20 mouse cellular contexts compared by ENCODE assay signal in genomic region chr11:85241226-85241625, GRCm38 (mm10).
"Had no signal": no experiment of that assay in that cellular context is flagged by ENCODE, and none has a peak within 500 bp of the region (broad histone marks: within the 10 kb centered on the region; RNA-seq: fewer than 3 reads in every experiment).

No protein-coding gene starts in this region.

- H3K36me3 ChIP-seq: lung, embryonic 15.5 days; midbrain, embryonic 13.5 days; midbrain, embryonic 15.5 days; neural tube, embryonic 13.5 days; neural tube, embryonic 15.5 days had no signal

- H3K4me1 ChIP-seq: lung, embryonic 15.5 days; midbrain, embryonic 13.5 days; midbrain, embryonic 15.5 days; neural tube, embryonic 13.5 days; neural tube, embryonic 15.5 days had no signal

- DNase-seq: lung, adult 2 months; lung, postnatal 14 days; lung, postnatal 36 days; retina, postnatal 1 day; right cerebral cortex, adult 18-20 months; right cerebral cortex, postnatal 25 days; right cerebral cortex, postnatal 4 days; spleen, adult 18-20 months; thymus, adult 18-20 months; thymus, postnatal 14 days; thymus, postnatal 36 days had no signal

- H3K4me2 ChIP-seq: lung, embryonic 15.5 days; midbrain, embryonic 11.5 days; midbrain, embryonic 13.5 days; midbrain, embryonic 15.5 days; neural tube, embryonic 13.5 days; neural tube, embryonic 15.5 days had no signal

- H3K4me3 ChIP-seq: lung, embryonic 15.5 days; megakaryocyte, embryonic 14.5 days; midbrain, embryonic 13.5 days; midbrain, embryonic 15.5 days; neural tube, embryonic 13.5 days; neural tube, embryonic 15.5 days had no signal

- H3K27ac ChIP-seq: lung, embryonic 15.5 days; macrophage; midbrain, embryonic 13.5 days; midbrain, embryonic 15.5 days; neural tube, embryonic 13.5 days; neural tube, embryonic 15.5 days had no signal

- ATAC-seq: lung, postnatal 0 days; midbrain, embryonic 13.5 days; midbrain, embryonic 15.5 days had no signal

- H3K9me3 ChIP-seq: lung, embryonic 15.5 days; megakaryocyte, embryonic 14.5 days; midbrain, embryonic 13.5 days; midbrain, embryonic 15.5 days; neural tube, embryonic 13.5 days; neural tube, embryonic 15.5 days had no signal

- H3K27me3 ChIP-seq: lung, embryonic 15.5 days; megakaryocyte, embryonic 14.5 days; midbrain, embryonic 13.5 days; midbrain, embryonic 15.5 days; neural tube, embryonic 13.5 days; neural tube, embryonic 15.5 days had no signal

- H3K9ac ChIP-seq: lung, embryonic 15.5 days; midbrain, embryonic 13.5 days; midbrain, embryonic 15.5 days; neural tube, embryonic 13.5 days; neural tube, embryonic 15.5 days had no signal
